Mouse (Mus musculus): ENCODE measurements around the gene Dock1.

Gene Dock1

DNA sequence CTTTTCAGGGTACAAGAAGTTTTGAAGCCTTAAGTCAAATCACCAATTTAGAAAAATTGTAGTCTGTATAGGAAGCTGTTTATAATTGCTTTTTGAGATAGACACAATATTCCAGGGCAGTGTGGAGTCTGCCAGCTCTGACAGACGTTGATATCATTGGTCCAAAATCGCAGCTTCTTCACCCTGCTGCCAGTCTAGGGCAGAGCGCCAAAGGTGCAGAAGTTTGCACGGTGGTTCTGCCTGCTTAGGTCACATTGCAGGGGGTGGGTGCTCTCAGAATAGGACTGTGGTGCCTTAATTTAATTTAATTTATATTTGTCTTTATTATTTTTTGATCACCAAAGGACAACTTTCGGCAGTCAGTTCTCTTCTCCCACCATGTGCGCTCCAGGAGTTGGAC is 288.6 kb downstream of the Dock1 start:
- no peak for DNase-seq (ENCODE audit: low spot score in 2 of 2)

DNA sequence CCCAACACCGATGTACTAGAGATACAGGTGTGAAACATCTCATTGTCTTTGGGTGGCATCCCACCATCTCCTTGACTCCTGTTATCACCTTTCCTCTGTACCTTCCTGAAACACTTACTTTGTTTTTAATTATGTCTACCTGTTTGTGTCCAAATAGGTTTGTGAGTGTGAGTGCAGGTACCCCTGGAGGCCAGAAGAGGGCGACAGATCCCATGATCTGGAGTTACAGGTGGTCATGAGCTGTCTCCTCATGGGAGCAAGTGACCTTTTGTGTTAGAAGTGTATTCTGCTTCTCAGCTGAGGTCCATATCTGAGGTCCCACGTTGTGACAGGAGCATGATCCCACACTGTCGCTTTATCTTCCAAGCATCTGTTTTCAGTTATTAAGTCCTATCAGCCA is 290.4 kb downstream of the Dock1 start:
- no peak for DNase-seq (ENCODE audit: low spot score in 2 of 2)

DNA sequence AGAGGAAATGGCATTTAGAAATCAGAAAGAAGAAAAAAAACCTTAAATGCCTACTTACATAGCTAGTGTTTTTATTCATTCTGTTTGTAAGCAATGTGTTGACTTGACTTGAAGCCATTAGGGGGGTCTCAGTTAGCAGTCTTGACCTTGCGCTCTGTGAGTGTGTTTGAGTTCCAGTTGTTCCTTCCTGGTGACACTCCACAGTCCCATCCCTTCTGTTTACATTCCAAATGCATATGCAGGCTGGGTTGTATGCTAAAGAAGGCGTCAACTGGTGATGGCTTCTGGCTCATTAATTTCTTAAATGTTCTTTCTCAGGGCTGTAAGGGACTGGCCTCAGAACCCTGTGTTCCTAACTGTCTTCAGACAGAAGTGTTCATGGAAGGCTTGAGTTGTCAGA is 291.2 kb downstream of the Dock1 start:
- DNase-seq (ENCODE audit: low spot score in 2 of 2), result no peak

DNA sequence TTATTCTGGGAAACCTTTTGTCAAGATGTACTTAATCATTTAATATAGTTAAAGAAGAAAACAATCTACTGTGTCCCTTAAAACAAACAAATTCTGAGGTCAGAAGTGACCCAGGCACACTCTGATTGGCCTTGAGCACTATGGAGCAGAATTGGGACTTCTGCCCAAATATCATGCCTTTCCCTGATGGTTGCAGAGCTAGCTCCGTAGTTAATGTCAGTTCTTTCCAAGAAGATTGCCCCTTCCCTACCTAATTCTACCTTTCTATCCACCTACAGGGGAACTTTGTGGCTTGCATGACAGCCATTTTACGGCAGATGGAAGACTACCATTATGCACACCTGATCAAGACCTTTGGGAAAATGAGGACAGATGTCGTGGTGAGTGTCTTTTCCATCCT is 319.8 kb downstream of the Dock1 start:
- no peak for DNase-seq (ENCODE audit: low spot score in 2 of 2)

- DNase-seq (ENCODE audit: low spot score in 2 of 2), result no peak
These were observed 320.5 kb downstream of the Dock1 start for GRCm38 (mm10) chr7:134990911-134991310.

GRCm38 (mm10) chr7:134994983-134995382 is 324.5 kb downstream of the Dock1 start:
- DNase-seq (ENCODE audit: low spot score in 2 of 2), result no peak

DNA sequence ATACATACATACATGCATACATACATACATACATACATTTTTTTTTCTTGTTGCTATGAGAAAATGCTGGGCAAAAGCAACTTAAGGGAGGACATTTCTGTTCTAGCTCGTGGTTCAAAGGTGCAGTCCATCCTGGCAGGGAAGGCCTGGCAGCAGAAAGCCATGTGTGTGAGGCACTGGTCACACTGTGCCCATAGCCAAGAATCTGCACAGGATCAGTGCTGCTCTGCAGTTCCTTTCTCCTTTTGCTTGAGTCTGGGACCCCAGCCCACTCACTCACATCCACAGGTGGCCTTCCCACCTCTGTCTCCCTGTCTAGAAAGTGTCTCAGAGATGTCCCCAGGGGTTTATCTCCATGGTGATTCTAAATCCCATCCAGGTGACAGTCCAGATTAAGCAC is 331.8 kb downstream of the Dock1 start:
- DNase-seq (ENCODE audit: low spot score in 2 of 2), result no peak

- no peak for DNase-seq (ENCODE audit: low spot score in 2 of 2)
These were observed 332.4 kb downstream of the Dock1 start for GRCm38 (mm10) chr7:135002891-135003290.

GRCm38 (mm10) chr7:135005964-135006560 is 335.6 kb downstream of the Dock1 start:
- DNase-seq (ENCODE audit: low spot score in 2 of 2), result no peak

DNA sequence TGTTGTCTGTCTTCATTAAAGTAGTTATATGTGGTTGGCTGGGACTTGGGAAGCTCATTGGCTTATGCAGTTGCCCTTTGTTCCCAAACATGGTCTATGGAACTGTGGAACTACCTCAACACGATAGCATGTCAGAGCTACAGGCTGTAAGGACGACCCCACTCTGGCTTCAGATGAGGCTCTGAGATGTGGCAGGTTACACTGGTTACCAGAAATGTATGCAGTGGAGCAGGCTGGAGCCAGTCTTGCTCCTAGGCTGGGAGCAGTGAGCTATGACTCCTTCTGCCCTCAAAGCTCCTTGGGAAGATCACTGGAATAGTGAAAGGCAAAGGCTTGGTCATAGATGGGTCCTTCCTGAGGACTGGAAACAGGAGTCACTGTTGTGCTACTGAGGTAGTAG is 337.6 kb downstream of the Dock1 start:
- no peak for DNase-seq (ENCODE audit: low spot score in 2 of 2)

DNA sequence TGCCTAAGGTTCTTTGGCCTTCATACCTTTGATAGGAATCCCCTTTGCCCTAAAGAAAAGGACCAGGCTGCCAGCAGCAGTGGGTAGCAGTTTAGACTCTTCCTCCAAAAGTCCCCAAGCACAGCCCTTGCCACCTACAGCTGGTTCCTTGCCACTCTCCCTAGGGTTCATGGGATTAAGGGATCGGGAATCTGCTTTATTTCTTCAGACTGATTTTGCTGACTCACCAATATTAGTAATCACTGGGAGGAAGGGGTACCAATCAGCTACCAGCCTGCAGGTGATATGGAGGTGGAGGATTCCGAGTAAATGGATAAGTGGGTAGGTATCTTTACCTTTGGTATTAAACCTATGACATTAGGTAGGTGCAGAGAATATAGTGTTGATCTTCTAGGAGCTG is 340.5 kb downstream of the Dock1 start:
- no peak for DNase-seq (ENCODE audit: low spot score in 2 of 2)

- DNase-seq (ENCODE audit: low spot score in 2 of 2), result no peak
These were observed 347.1 kb downstream of the Dock1 start for GRCm38 (mm10) chr7:135017531-135017930.

DNA sequence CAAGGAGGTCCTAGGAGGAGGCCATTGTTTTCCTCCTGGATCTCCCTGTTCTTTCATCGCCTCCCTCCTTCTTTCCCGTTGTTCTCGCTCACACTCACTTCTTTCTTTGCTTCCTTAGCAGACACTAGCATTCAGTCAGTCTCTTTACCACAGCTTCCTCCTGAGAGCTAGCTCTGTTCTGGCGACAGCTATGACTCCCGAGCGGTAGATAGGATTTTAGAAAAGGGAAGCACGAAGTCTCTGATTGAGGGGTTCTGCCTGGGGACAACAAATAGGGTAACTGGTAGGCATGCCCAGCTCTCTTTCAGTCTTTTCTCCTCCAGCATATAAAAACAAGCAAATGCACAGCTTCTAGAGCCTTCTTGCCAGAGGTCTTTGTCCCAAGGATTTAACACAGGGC is 350.3 kb downstream of the Dock1 start:
- no peak for DNase-seq (ENCODE audit: low spot score in 2 of 2)

- no peak for DNase-seq (ENCODE audit: low spot score in 2 of 2)
These were observed 351.2 kb downstream of the Dock1 start for GRCm38 (mm10) chr7:135021544-135022100.

GRCm38 (mm10) chr7:135024531-135024930 is 354.1 kb downstream of the Dock1 start:
- no peak for DNase-seq (ENCODE audit: low spot score in 2 of 2)

- DNase-seq (ENCODE audit: low spot score in 2 of 2), result no peak
These were observed 358.3 kb downstream of the Dock1 start for GRCm38 (mm10) chr7:135028716-135029115.

DNA sequence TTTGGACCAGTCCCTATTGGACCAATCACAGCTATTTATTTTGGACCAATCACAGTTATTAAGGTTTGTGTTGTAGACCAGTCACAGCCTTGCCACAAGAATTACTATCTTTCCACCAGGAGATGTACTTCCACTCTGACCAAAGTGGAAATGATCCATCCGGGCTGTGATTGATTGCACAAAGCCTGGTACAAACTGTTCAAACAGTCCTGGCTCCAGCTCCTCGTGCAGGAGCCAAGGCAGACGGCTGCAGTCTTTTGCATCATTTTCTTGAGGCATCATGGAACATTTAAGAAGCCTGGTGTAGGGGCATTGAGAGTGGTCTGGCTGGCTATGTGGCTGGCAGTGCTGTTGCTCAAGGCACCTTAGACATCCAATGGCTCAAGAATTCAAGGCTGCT is 358.7 kb downstream of the Dock1 start:
- DNase-seq (ENCODE audit: low spot score in 2 of 2), result no peak

DNA sequence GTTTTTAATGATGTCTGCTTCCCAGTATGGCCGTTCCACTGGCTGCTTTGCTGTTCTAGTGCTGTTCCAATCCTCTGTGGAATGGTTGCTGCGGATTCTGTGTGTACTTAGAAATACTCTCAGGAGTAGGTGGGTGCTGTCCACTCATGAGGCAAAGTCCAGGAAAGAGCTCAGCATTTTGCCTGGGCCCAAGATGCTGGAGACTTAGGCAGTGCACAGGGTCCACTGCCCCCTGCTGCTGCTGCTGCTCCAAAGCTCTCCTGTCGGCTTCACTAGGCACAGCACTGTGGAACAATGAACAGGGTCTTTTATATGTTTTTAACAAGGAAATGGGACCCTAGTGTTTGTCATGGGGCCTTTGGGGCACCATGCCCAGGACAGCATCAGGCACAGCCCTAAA is 361.0 kb downstream of the Dock1 start:
- no peak for DNase-seq (ENCODE audit: low spot score in 2 of 2)

DNA sequence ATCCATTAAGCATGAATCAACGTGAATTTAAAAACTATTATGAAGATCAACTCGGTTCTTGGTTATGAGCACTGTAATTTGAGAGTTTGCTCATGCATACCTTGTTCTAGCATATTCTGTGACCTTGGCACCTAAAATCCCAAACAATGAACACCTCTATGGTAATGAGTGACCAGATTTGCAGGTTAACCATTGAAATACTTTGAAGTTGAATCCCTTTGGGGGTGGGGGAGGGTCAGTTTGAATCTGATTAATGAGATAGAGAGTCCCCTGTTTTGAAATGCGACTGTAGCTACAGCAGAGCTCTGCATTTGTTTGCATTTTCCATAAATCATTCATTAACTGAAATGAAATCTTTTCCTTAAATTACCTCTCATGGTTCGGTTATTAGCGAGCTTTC is 364.4 kb downstream of the Dock1 start:
- no peak for DNase-seq (ENCODE audit: low spot score in 2 of 2)

DNA sequence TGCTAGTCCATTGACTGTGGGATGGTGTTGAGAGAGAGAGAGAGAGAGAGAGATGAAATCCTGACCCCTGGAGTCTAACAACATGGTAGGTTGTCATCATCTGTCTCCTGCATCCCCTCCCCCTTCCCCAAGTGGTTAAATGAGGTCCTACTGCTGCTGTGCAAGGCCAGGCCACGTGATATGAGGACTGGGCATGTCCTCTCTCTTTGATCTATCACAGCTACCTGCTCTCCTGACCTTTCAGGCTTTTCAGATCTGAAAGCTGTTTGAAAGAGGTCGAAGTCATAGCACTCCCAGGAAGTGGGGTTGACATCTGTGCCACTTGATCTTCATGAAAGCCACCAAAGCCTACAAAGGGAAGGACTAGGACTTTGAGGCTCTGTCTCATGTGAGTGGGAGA is 365.2 kb downstream of the Dock1 start:
- no peak for DNase-seq (ENCODE audit: low spot score in 2 of 2)

GRCm38 (mm10) chr7:135038930-135039329 is 368.5 kb downstream of the Dock1 start:
- DNase-seq (ENCODE audit: low spot score in 2 of 2), result no peak

DNA sequence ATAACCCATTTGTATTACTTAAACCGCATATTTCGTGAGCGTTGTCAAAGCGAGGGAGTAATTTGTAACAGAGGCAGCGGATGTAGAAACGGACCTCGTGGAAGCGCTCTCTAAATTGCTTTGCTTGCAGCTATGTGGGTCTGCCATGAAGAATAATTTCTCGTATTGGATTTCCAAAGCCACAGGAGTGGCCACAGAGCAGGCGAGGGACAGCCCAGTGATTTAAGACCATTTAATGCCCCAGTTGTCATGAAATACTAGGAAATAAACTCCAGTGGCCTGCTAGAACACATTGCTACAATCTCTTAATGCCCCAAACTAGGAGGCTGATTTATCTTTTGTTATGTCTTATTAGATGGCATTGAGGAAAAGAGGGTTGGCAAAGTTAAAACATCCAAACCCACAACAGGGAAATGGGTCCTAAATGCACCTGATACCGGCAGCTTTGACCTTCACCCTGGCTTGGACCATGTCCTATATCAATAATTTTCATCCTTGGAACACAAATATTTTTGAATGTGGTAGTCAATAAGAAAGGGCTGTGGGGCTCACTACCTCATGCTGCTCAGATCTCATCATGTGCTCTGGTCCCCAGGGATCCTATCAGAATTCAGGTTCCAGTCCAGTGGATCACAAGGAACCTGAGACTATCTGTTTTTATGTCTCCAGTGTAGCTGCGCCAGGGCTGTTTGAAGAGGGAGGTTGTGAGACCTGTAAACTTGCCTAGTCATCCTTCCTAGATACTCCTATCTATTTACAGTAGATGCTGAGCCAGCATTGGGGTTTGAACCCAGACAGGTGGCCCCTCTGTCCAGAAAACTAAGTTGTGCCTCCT is 373.7 kb downstream of the Dock1 start:
- DNase-seq (ENCODE audit: low spot score in 2 of 2), result no peak

- DNase-seq (ENCODE audit: low spot score in 2 of 2), result no peak
These were observed 379.0 kb downstream of the Dock1 start for GRCm38 (mm10) chr7:135049416-135049815.

All from right cerebral cortex, adult 2 months (tissue).